Mouse (Mus musculus): ENCODE data around the gene Rab30.

- TF ChIP-seq CTCF (IDR thresholded peaks at IDR 0.05; ENCODE audit: low read depth) (no peak), EP300 (IDR thresholded peaks at IDR 0.05; ENCODE audit: low read depth) (no peak)
These were observed 452 bp downstream of the Rab30 start for GRCm38 (mm10) chr7:92741861-92742249.

Measured in liver, postnatal 0 days (tissue).